Mouse (Mus musculus) intestine, embryonic 16.5 days (tissue): ENCODE measurements at regions not wholly inside any gene's neighbourhood (a gene's known extent, or its start where the extent isn't known, plus 50 kb on each side); places are given as distances from the start of the nearest gene placed in this dataset.

Experiments
- ATAC-seq: fragments of 200-750 bp; cut with Nextera tagmentation; 2 replicates; pipeline ENCODE4 v1.8.0; 2017; ENCODE audit warnings: moderate TSS enrichment, moderate library complexity
- H3K27ac ChIP-seq: fragments of 300-500 bp; sonication (generic); 2 replicates; pipeline ENCODE4 v1.5.1; 2014; ENCODE audit warnings: mild to moderate bottlenecking, low read length
- H3K27me3 ChIP-seq: fragments of 300-500 bp; sonication (generic); replicated peaks from 2 replicates; pipeline ENCODE4 v1.6.1; 2014; ENCODE audit warnings: low read length, control low read depth, mixed read lengths; ENCODE audit not compliant: control insufficient read depth, insufficient read depth
- H3K36me3 ChIP-seq: fragments of 300-500 bp; sonication (generic); 2 replicates; pipeline ENCODE4 v1.6.1; 2014; ENCODE audit warnings: low read length, control low read depth; ENCODE audit not compliant: control insufficient read depth, insufficient read depth
- H3K4me1 ChIP-seq: fragments of 300-500 bp; sonication (generic); 2 replicates; pipeline ENCODE4 v1.6.1; 2014; ENCODE audit warnings: low read length, control low read depth, mixed read lengths; ENCODE audit not compliant: control insufficient read depth, insufficient read depth
- H3K4me2 ChIP-seq: fragments of 300-500 bp; sonication (generic); 2 replicates; pipeline ENCODE4 v1.6.1; 2014; ENCODE audit warnings: low read depth, low read length, control low read depth
- H3K4me3 ChIP-seq: fragments of 300-500 bp; sonication (generic); 2 replicates; pipeline ENCODE4 v1.5.1; 2014; ENCODE audit warnings: mild to moderate bottlenecking, low read length
- H3K9ac ChIP-seq: fragments of 300-500 bp; sonication (generic); 2 replicates; pipeline ENCODE4 v1.6.1; 2014; ENCODE audit warnings: low read depth, low read length
- H3K9me3 ChIP-seq: fragments of 300-500 bp; sonication (generic); 2 replicates; pipeline ENCODE4 v1.6.1; 2016; ENCODE audit warnings: low read length, control low read depth; ENCODE audit not compliant: control insufficient read depth
- WGBS: fragments of 180-500 bp; shearing (Covaris S2); extraction: QIAGEN DNeasy Blood & Tissue Kit; methylation state at CpG from one replicate; pipeline ENCODE4 v1.1.7; 2014; 5-methylcytosine and 5-hydroxymethylcytosine counted together

DNA sequence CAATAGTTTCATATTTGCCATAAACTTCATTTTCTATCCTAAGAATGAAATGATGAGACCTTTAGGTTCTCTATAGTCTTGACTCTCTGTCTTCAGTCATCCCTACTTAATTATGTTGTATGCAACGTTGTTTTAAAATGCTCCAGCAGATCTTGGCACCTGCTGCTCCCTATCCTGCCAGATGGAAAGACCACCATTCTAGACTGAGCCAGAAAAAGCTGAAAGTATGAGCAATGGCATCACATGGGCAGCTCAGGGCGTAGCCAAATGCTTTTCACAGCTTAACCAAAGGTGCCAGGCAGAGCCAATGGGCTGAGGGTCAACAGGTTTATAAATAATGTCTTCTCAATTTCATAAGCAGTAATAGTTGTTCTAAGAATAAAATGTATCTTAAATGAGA, 190.2 kb upstream of the Cdh20 start:
- H3K9ac ChIP-seq = no peak overlapping the region
- ATAC-seq = no peak
- 59% methylated on average over 2 of the region's 2 CpGs for WGBS
- no peaks in the 10 kb centered on the region for H3K36me3 ChIP-seq
- H3K27ac ChIP-seq = no peak overlapping the region
- no peaks in the 10 kb centered on the region for H3K27me3 ChIP-seq
- no peak overlapping the region for H3K4me3 ChIP-seq
- H3K4me1 ChIP-seq = no peaks in the 10 kb centered on the region
- H3K9me3 ChIP-seq = no peaks in the 10 kb centered on the region
- H3K4me2 ChIP-seq = no peak overlapping the region

DNA sequence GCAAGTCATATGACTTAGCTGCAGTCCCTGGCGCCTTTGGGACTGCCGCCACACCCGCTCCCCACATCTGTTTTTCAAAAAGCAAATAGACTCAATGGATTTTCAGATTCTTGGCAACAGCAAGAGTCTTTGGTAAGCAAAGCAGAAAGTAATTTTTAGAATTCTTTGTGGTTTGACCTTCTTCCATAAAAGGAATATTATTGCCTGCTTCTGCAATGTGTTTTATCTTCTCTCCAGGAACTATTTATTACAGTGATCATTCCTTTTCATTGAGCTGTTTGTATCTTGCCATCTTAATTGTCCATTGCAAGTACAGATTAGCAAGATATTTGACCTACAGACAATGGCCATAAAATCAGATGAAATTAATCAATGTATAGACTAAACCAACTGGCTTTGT, 184.2 kb upstream of the Cdh20 start:
- 89% methylated on average over 3 of the region's 3 CpGs for WGBS
- no peak overlapping the region for H3K4me2 ChIP-seq
- no peak for ATAC-seq
- no peak overlapping the region for H3K27ac ChIP-seq
- no peaks in the 10 kb centered on the region for H3K36me3 ChIP-seq
- H3K9ac ChIP-seq = no peak overlapping the region
- H3K9me3 ChIP-seq = no peaks in the 10 kb centered on the region
- H3K4me1 ChIP-seq = no peaks in the 10 kb centered on the region
- no peaks in the 10 kb centered on the region for H3K27me3 ChIP-seq
- no peak overlapping the region for H3K4me3 ChIP-seq

DNA sequence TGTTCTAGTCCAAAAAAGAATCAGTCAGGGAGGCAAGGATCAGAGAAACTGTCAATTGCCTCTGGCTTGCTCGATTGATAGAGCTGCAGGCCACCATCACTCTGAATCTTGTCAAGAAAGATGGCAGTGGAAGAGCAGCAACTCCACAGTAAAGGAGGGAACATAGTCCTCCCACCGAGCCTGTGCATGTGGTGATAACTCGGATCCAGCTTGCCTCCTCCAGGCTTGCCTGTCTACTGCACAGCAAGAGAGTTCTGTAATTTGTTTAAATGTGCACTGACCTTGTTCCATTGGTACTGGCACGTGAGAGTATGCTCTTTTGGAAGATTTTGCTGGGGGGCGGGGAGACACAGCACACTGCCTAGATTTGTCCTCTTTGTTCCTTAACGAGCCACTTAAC, 181.3 kb upstream of the Cdh20 start:
- Histone ChIP-seq H3K27me3 (no peaks in the 10 kb centered on the region), H3K9me3 (no peaks in the 10 kb centered on the region), H3K4me1 (no peaks in the 10 kb centered on the region), H3K4me3 (no peak overlapping the region), H3K27ac (no peak overlapping the region), H3K4me2 (no peak overlapping the region), H3K9ac (no peak overlapping the region), H3K36me3 (no peaks in the 10 kb centered on the region)
- no peak for ATAC-seq
- 64% methylated on average over 6 of the region's 6 CpGs for WGBS

DNA sequence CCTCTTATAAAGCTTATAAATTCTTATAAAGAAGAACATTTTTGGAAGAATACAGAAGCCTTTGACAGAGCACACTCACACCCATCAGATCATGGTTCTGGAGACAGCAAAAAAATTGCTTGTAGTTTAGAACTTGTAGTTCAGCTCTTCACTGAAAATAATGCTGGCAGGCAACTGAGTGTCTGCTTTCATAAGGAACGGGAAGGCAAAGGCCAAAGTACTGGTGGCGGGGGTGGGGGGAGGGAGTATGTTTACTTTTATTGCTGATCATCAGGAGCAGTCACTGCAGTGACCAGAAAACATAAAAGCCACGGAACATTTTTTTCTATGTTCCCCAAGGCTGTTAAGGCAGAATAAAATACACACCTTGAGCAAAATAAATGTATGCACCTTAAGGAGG, 163.0 kb upstream of the Cdh20 start:
- H3K9me3 ChIP-seq = no peaks in the 10 kb centered on the region
- WGBS = 25% methylated on average over 3 of the region's 3 CpGs
- no peak overlapping the region for H3K9ac ChIP-seq
- H3K27me3 ChIP-seq = no peaks in the 10 kb centered on the region
- H3K4me1 ChIP-seq = no peaks in the 10 kb centered on the region
- ATAC-seq = peak; percentile 48; the same call in 1 of the 2 replicates
- no peak overlapping the region for H3K27ac ChIP-seq
- no peak overlapping the region for H3K4me2 ChIP-seq
- no peak overlapping the region for H3K4me3 ChIP-seq
- H3K36me3 ChIP-seq = no peaks in the 10 kb centered on the region

DNA sequence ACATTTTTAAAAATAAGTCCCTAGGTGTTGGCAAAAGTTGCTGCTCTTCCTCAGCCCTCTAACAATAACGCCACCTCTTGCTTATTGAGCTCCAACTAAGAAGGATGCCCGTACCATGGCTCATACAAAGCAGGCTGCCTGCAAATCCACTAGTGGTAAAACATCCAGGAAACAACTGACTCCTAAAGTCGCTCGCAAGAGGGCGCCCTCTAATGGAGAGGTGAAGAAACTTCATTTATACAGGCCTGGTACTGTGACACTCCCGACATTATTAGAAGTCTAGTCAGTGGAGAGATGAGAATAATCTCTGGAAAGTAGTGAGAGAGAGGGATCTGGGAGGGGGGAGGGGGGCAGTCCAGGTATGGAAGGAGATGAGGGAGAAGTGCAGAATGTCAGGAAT, 158.9 kb upstream of the Cdh20 start:
- no peak for ATAC-seq
- H3K4me2 ChIP-seq = no peak overlapping the region
- no peak overlapping the region for H3K9ac ChIP-seq
- no peaks in the 10 kb centered on the region for H3K36me3 ChIP-seq
- H3K27me3 ChIP-seq = no peaks in the 10 kb centered on the region
- WGBS = 42% methylated on average over 6 of the region's 6 CpGs
- H3K4me3 ChIP-seq = no peak overlapping the region
- H3K9me3 ChIP-seq = no peaks in the 10 kb centered on the region
- H3K4me1 ChIP-seq = no peaks in the 10 kb centered on the region
- H3K27ac ChIP-seq = no peak overlapping the region

DNA sequence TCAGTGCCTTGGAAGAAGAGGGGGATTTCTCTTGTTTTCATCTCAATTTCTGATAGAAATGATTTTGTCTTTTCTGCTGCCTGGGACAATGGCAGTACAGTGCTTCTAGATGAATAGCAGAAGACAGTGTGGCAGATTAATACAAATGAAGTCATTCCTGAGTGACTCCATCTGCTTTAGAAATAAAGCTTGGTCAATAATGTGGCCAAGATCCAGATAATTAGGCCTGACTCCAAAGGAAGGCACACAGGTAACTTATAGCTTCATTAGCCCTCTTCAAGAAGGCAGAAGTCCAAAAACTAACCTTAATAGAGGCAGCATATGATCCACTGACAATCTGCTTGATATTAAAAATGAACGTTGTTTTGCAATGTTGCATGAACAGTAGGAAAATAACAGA, 151.0 kb upstream of the Cdh20 start:
- no peaks in the 10 kb centered on the region for H3K9me3 ChIP-seq
- no peak overlapping the region for H3K27ac ChIP-seq
- no peak for ATAC-seq
- no peak overlapping the region for H3K4me2 ChIP-seq
- H3K4me1 ChIP-seq = no peaks in the 10 kb centered on the region
- WGBS = 95% methylated on average over 1 of the region's 1 CpGs
- no peaks in the 10 kb centered on the region for H3K27me3 ChIP-seq
- no peak overlapping the region for H3K4me3 ChIP-seq
- H3K36me3 ChIP-seq = no peaks in the 10 kb centered on the region
- H3K9ac ChIP-seq = no peak overlapping the region

DNA sequence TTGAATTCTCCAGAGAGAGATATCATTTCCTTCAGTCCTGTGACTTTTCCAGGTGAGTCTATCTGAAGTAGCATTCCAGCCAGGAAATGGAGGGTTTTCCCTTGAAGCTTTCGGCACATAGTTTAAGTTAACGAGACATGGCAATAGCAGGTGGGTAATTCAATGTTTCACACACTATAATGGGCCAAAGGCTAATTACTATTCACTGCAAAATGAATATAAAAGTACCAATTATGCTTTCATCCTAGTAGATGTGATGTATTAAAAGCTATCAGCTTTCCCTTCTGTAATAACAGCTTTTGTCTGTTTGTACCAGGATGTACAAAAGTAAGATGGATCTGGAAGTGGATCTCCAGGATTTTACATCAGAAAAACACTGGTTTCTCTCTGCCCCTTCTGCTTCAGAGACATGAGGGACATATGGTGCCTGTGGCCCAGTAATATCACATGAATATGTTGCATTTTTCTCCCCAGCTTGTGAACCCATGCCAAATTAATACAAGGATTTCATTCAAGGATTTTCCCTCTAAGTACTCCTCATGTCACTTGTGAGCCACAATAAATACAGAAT, 148.4 kb upstream of the Cdh20 start:
- no peaks in the 10 kb centered on the region for H3K4me1 ChIP-seq
- H3K27me3 ChIP-seq = no peaks in the 10 kb centered on the region
- WGBS = 81% methylated on average over 2 of the region's 2 CpGs
- no peak overlapping the region for H3K4me2 ChIP-seq
- H3K9ac ChIP-seq = no peak overlapping the region
- H3K36me3 ChIP-seq = no peaks in the 10 kb centered on the region
- no peak overlapping the region for H3K4me3 ChIP-seq
- H3K9me3 ChIP-seq = no peaks in the 10 kb centered on the region
- no peak overlapping the region for H3K27ac ChIP-seq
- no peak for ATAC-seq

DNA sequence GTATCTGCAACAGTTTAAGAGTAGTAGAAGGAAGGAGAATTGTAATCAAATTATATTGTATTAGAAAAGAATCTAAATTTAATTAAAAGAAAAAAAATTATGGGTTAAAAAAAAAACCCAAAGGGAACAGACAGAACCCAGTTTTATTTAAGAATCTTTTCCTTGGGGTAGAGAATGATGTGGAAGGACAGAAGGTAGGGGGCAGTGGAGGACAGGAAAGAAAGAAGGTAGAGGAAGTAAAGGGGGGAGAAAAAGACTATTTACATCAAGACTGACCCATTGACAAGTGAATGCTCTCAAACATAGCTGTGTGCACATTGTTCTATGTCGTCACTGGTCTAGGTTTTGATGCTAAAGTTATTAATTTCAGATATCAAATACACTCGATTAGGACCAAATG, 142.8 kb upstream of the Cdh20 start:
- no peaks in the 10 kb centered on the region for H3K9me3 ChIP-seq
- H3K27ac ChIP-seq = no peak overlapping the region
- no peak overlapping the region for H3K4me3 ChIP-seq
- no peaks in the 10 kb centered on the region for H3K4me1 ChIP-seq
- no peak overlapping the region for H3K9ac ChIP-seq
- no peak for ATAC-seq
- H3K4me2 ChIP-seq = no peak overlapping the region
- no peaks in the 10 kb centered on the region for H3K27me3 ChIP-seq
- WGBS = 71% methylated on average over 2 of the region's 2 CpGs
- no peaks in the 10 kb centered on the region for H3K36me3 ChIP-seq

DNA sequence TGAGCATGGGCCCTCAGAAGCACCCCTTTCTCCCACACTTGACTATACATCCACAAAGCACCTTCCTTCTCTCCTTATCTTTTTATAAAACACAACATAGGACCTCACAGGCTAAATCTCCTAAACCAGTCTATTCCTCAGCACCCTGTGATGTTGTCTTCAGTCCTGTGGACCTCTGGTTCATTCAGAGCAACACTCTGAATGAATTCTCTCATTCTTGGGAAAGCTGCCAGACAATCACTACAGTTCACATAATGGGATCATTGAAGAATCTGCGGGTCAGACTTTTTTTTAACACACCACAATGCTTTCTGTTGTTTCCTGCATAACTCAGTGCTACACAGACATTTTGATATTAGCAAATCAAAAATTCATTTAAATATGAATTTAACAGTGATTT, 115.9 kb upstream of the Cdh20 start:
- H3K4me3 ChIP-seq = no peak overlapping the region
- no peak for ATAC-seq
- no peaks in the 10 kb centered on the region for H3K4me1 ChIP-seq
- WGBS = 56% methylated on average over 1 of the region's 1 CpGs
- no peak overlapping the region for H3K27ac ChIP-seq
- H3K27me3 ChIP-seq = no peaks in the 10 kb centered on the region
- no peaks in the 10 kb centered on the region for H3K9me3 ChIP-seq
- H3K4me2 ChIP-seq = no peak overlapping the region
- H3K9ac ChIP-seq = no peak overlapping the region
- no peaks in the 10 kb centered on the region for H3K36me3 ChIP-seq
